Mouse (Mus musculus): ENCODE measurements around the gene Sspo.

Gene Sspo

DNA sequence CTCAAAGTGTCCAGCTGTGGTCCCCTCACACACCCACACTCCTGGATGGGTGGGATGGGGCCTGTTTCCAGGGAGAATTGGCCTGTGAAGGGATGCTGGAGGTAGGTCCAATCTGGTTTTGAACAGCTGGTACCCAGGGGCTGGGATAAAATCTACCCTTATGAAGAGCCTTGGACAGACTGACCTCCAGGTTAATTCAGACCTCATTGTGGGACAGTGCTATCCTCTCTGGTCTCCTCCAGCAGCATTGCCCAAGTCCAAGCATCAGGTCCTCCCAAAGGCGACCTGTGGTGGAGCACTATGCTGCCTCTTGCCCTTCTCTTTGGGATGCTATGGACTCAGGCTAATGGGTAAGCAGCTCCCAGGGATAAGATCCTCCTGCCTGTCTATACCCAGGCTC, at the start of gene Sspo:
Gene Sspo (plus strand): TSS at position 301 of the 400 bp plus-strand sequence.
- DNase-seq = no peak

DNA sequence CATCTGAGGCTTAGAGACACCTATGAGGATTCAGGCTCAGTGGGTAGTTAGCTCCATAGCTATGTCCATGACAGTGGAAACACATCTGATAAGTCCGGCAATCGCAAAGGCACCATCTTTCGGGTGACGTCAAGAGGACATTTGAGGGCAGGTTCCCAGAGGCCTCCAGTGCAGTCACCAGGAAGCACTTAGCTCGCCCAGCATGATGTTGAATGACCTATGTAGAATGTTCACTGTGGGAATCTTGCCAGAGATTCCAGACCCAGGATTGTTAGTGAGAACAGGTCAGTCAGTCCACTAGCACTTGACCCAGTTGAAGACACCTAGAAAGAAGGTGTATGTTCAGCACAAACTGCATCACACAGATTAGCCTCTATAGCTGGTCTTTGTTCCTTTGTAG, 48.1 kb upstream of the Sspo start:
- peak in 1 of 2 experiments; percentile 59 for DNase-seq

DNA sequence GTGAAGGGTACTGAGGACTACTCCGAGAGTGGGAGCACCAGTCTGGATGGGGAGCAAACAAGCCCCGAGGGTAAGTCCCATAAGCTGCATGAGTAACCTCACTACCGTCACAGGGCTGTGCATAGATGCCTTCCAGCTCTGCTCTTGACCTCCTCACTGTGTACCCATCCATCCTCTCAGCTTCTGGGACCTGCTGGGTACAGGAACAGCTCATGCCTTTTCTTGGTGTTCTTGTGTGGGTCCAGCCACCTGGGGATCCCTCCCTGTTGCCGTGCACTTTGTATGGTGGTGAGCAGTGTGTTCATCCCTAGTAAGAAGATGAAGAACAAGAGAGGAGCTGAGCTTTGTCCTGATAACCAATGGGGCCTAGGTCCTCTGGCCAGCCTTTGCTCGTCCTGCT, 44.0 kb upstream of the Sspo start:
- DNase-seq = no peak

DNA sequence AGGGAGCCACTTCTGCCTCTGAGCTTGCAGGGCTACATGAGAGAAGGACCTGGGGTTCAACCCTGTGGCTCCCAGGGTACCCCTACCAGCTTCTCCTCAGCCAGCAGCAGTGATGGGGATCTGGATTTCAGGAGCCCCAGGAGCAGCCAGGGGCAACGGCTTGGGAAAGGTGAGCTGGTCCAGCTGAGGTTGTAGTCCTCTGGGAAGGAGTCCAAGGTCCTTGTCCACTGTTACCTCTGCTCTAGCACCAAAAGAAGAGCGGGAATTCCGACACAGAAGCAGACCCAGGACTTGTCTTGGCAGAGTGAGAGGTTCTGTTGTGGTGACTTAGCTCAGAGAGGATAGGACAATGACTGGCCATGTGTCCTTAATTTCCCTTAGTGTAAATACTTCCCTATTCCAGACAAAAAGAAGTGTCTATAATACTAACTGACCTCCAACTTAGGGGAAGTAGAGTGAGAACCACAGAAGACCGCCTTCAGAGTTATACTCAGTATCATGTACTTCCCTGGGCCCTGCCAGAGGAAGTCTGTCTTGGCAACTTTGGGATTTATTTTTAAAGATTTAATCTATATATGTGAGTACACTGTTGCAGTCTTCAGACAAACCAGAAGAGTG, 38.2 kb upstream of the Sspo start:
- DNase-seq = no peak

DNA sequence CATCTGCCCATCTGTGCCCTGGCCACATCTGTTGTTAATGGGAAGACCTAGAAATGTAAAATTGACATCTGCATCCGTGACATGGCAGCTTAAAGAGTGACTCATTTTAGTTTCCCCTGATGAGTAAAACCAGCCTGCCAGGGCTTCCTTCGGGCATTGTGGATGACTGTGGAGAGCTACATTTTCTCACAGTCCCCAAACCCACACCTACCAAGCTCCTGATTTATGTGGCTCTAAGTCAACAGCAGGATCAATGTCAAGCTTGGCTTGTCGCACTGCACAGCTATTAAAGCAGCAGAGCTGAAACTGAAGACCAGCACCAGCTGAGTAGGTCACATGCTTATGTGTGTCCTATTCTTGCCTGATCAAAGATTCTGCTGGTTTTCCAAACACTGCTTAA, 37.5 kb upstream of the Sspo start:
- DNase-seq = no peak

DNA sequence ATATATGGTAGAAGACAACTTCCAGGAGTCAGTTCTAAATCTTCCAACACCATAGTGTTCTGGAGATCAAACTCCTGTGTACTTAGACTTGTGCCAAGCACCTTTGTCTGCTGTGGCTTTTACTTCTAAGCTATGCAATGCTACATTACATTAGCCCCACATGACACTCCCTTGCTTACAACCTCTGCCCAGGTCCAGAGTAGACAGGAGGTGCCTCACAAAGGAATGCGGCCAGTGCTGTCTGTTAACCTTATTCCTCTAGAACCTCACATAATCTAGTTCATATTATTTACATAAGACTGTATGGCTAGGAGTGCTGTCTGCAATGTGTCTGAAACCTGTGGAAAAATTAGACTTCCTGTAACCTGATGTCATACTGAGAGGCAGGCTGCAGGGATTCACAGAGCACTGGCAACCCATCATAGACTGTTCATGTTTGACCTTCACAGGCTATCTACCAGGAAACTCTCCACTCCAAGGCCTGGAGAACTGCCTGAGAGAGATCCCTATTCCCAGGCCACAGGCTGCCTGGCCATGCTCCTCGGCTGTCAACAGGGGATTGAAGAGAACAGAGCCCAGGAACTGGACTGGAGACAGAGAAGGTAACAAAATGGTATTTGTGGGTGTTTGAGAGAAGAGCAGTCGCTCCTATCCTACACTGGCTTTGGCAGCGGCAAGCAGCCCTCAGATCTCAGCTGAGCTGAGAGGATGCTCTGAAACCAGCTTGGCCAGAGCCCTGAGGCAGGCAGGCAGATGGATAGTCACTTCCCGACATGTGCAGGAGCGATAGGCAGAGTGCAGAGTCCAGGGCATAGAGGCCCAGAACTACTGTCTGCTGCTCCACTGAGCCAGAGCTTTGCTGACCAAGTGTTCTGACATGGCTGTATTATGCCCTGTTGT, 36.6 kb upstream of the Sspo start:
- DNase-seq = peak in 1 of 2 experiments; percentile 55

DNA sequence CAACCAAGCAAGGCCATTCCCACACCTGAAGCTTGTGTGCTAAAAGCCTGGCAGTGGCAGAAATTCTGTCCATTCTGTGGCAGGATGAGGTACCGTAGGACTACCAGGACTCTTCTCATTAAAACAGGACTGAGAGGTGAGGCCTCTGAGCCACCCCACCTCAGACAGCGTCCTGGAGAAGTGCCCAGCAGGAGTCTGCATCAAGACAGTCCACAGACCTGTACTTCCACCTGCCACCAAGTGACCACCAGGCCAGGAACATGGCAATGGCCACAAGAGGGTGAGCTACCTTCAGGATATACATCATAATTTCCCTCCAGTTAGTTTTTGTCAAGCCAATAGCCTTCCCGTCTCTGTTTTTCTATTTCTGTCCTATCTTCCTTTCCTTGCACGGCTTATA, 35.9 kb upstream of the Sspo start:
- DNase-seq = no peak

DNA sequence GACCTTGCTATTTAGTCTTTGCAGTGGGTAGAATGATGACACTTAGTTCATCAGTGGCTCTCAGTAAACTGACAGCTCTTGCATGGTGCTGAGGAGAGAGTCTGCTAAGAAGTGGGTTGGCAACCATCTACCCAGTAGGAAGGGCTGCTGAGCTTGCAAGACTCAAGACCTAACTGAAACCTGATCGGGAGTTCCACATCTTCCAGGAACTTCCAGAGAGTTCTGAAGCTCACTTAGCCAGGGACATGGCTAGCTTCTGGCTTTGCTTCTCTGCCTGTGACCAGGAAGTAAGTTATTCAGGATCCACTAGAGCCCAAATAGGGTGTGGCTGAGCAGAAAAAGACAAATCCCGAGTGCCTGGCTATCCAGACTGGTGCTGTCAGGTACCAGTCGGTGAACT, 35.4 kb upstream of the Sspo start:
- no peak for DNase-seq

DNA sequence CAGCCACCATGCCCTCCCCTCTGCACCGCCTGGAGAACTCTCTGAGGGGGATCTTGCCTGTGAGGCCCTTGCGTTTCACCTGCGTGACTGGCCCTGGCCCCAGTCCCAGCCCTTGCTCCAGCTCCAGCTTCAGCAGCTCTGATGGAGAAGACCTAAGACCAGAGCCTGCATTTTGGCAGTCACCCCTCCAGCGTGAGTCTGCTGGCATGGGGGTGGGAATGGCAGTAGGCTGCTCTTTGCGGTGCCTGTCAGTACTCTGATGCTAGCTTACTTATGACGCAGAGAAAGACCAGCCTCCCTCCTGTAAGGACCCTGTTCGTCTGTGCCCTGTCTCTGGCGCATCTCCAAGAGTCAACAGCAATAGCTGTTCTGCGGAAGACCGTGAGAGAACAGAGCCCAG, 34.9 kb upstream of the Sspo start:
- no peak for DNase-seq

DNA sequence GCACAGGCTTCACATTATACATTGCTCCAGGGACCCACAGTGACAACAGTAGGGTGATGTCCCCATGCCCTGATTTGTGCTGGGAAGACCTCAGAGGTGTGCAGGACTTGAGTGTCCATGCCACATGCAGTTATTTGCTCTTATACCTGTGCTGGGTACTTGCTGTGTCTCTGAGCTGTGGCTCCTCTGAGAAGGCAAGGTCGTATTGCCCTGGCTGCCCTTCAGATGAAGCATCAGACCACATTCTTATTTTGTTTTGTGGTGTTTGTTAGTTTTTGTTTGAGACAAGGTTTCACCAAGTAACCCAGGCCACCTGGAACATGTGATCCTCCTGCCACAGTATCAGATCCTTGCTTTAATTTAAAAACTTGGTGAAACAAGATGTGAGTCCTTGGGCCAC, 33.1 kb upstream of the Sspo start:
- DNase-seq = no peak

DNA sequence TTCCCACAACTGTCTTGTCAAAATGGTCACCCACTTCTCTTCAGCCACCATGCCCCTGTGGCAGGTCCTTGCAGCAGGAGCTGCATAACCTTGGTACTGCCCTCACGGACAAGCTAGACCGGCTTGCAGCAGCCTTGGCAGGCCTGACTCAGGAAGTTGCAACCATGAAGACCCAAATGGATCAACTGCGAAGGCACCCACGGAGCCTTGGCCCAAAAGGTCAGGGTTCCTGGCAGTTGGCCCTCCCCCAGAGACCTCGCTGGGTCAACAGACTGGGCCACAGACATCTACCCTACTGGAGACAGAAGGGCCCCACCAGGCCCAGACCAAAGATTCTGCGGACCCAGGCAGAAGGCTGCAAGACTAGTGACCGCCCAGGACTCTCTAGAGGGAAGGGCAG, 32.4 kb upstream of the Sspo start:
- DNase-seq = no peak

DNA sequence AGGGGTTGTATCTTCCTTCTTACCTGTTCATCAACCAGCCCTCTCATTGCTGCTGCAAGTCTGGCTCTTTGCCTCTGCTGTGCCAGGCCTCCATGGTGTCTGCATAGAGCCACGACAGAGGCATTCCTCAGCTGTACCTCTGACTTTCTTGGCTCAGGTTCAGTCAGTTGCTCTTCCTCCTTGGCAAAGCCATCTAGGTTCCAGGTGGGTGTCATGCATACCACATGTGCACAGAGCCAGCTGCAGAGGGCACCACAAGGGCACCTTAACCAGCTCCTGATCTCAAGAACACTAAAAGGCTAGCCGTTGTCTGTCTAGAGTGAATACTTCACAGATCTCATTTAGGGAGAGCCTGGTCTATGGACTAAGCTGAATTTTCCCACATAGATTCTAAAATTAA, 31.5 kb upstream of the Sspo start:
- peak in 1 of 2 experiments; percentile 72 for DNase-seq

DNA sequence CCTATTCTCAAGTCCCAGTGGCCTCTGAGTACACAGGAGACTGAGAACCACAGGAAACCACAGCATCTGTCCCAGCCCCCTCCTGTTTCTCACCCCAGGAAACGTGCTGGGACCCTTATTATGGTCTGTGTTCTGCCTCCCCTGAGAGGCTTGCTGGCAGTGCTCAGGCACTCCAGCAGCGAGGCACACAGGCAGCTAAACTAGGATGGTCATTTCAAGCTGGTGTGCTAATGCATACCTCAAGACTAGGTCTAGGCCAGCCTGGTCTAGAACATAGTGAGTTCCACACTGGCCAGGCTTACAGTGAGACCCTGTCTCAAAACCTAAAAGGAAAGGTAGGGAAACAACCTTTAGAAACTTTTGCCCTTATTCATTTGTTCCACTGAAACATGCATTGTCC, 27.4 kb upstream of the Sspo start:
- no peak for DNase-seq

DNA sequence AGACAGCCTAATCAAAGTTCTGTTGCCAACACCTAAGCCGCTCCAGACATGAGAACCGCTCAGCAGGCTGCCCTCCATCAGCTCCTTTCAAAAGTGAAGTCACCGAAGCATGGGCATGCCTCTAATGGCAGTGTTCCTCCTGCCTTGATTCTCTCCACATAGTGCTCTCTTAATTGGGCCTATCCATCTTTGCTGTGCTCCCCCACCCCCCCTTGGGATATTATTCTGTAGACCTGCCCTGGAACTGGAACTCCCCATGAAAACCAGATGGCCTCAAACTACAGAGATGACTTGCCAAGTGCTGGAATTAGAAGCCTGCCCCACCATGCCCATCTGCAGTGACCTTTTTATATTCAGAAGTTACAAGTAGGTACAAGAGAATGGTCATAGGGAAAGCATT, 24.7 kb upstream of the Sspo start:
- no peak for DNase-seq

DNA sequence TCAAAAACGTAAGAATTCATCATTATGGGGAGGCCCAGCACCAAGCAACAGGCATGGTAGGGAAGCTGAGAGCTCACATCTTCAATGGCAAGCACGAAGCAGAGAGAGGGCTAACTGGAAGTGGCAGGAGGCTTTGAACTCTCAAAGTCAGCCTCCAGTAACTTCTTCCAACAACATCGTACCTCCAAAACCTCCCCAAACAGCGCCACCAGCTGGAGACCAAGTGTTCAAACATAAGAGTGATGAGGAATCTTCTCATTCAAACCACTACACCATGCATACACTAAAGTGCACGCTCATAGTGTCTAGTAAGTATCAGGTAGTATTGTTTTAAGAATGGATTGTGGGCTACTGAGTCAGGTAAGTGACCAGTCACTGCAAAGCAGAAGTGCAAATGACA, 24.0 kb upstream of the Sspo start:
- DNase-seq = no peak

DNA sequence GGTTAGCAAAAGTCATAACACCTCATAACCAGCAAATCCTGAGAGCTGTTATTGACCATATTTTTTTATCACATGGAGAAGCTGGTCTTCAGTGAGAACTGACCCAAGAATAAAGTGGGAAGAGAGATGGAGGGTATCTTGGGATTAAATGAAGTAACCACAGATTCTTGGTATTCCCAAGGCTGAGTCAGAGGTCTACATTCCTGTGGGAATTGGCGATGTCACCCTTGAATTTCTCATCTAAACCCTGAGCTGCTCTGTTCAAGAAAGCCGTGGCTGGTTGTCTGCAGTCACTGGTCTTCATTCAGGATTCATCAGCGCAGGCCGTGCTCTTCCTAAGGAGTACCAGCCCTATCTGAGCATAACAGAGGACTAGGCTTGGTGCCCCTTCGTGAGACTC, 21.1 kb upstream of the Sspo start:
- DNase-seq = no peak

DNA sequence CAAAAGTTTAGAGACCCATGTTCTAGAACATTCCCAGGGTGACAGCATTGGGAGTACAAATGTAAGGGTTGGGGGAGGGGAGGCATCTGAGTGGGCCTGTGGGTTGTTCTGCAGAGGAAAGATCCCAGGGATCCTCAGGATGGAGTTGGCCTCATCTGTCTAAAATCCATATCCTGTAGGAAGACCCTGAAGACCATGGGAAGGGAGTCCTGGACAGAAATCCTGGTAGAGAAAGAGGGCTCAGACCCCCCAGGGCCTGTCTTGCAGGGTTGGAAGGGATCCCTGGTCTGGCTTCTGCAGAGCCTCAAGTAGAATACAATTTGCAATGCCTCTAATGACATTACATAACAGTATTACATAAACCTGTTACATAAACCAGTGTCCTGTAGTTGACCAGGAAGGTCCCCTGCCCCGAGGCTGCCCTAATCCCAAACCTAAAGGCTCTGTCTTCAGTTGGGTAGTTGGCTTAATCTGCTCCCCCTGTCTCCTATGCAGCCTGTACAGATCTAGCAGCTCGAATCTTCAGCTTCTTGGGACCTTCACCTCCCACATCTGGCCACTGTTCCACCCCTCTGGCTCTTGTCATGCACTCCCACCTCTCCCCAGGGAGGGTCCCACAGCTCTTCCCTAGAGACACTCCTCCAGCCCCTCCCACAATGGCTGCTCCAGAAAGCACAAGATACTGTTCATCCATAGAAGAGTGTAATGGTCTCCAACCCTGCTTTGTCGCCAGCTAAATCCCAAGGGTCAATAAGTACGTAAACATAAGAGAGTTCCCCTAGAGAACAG, 19.1 kb upstream of the Sspo start:
- DNase-seq = peak; percentile 50 to 78

DNA sequence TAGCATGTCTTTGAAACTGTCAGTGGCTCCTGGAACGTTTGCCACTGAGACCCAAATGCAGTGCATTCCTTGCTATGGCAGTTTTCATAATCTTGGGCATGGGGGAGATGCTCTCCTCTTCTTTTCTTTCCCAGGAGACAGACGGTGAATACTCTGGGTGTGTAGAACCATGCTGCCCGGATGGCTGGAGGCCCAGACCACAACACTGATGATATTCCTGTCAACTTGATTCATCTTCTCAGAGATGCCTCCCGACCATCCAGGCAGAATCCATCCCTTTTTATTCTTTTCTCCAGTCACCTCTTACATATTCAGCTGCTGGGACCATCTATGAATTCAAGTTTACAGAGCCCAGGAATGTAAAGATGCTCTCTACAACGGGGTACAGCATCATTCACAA, 17.3 kb upstream of the Sspo start:
- DNase-seq = no peak

DNA sequence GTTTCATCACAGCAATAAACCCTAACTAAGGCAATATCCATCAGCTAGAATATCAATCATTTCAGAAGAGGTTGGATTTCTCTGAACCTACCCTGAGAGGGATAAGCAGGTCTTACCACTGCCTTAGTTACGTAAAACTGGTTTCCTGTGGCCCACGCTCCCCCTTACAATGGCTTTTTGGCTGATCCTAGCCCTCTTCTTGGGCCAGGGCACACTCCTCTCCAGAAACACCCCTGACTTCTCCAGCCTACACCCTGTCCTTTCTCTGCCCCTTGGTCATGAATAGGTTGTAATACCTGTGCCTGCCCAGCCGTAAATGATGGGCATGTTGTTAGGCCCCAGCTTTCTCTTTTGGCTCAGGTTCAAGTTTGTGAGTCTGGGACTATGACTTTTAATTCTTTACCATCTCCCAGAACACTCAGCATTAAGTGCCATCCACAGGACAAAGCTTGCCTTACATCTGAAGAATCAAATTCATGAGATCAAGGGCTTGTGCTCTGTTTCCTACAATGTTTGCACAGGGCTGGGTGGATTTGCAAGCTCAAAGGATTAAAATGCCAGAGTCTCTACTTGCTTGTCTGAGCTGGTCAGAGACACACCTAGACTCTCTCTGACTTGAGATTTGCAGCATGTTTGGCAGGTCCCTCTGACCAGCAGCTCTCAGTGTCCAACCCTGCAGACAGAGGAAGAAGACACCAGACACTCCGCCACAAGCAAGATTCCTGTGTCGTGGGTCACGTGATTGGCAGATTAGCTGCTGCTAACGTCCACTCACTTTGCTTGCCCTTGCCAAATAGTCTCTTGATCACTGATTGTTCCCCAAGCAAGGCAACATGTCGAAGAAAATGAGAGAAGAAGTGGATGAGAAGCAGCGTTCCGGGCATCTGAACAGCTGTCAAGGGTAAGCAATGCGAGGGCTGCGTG, 14.9 kb upstream of the Sspo start:
- DNase-seq = peak; percentile 34 to 42

DNA sequence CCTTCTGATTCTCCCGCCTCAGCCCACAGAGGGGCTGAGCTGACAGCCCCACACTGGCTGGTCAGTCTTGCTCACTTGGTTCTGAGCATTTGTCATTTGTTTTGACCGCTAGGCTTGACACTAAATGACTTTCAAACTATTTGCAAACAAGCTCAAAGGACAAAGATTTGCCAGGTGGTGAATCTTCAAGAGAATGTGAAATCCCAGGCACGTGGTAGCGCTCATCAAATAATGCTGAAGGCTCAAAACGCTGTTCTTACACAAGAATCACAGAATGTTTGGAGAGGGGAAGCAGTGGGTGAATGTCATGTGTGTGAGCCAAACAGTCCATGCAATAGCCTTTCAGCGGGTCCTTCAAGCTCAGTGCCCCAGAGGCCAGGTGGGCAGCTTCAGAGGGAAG, 13.4 kb upstream of the Sspo start:
- peak; percentile 50 to 75 for DNase-seq

DNA sequence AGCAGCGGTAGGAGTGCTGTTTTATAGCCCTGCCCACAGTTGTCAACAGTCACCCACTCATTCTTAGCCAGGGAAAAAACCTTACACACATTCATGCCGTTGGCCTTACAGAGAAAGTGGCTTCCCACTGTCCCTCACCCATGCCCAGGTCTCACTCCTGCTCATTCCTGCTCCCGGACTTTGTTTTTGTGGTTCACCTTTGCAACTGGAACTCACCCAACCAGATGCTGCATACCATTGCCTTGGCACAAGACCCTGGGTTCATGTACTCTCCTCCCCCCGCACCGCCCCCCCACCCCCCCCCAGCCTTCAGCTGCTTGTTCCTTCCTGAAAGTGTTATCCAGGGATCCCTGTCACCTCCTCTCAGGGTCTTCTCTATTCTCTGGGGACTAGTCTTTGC, 12.9 kb upstream of the Sspo start:
- DNase-seq = peak; percentile 77 to 90

DNA sequence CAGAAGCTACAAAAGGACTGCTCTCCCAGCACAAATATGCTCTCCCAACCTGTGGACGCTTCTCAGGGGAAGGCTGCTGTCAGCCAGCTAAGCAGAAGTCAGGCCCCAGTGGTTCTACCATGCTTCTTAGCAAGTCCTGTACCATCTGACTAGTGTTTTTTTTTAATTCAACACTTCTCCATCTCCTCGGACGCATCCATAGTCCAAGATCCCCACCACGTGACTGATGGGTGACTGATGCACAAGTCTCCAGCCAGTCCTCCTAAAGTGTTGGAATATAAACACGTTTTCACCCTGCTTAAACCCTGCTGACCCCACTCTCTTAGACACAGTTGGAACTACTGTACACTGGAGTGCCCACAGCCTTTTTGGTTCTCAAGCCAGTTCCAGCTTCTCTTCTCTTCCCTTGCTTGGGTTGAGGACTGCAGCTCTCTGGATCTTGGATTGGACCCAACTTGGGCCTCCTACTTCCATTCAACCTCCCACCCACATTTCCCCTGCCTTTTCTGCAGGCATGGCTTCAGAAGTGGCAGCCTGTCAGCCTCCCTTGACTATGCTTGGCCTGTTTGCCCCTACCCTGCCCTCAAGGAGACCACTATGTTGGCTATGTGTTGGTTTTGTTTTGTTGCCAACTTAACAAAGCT, 12.2 kb upstream of the Sspo start:
- DNase-seq = peak; percentile 40 to 62
